Mouse (Mus musculus): ENCODE data around the gene Guk1.

DNA sequence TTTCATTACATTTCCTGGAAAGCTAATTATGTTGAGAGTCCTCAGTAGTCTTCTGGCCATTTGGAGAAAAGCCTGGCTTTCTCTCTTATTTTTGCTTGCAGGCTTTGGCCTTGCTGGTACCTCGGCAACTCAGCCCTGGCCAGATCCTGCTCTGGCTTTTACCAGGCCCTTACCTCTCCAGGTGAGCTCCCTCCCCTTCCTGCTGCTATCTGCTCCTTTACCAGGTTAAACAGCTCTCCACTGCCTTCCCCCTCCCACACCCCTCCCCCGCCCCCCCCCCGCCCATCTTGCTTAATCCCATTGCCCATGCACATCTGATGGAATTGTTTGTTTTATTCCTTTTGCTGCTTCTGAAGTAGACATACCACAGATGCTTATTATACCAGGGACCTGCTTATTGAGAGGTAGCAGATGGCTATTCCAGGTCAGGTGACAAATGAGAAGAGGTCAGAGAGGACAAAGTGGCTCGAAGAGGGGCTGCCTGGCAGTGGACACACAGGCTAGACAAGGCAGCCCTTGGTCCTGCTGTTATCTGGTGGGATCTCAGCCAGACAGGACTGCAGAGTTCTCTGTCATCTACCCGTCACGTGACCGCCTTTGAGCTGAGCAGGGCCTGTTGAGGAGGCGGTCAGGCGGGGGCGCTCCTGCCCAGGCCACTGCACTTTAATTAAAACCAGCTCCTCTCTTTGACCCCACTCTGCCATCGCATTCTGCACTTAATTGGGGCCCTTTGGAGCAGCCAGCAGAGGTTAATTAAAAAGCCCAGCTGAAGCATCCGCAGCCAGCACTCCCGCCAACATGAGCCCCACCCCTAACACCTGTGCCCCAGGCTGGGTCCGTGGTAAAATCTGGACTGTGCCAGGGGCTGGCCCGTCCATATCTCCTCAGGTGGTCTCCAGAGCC is 46.8 kb upstream of the Guk1 start:
- peak; percentile 50; the same call in 1 of the 2 replicates for TF ChIP-seq CTCF (IDR thresholded peaks at IDR 0.05; ENCODE audit: extremely low read depth, insufficient read length, insufficient replicate concordance, low read depth, low read length)
- TF ChIP-seq POLR2A (IDR thresholded peaks at IDR 0.05; ENCODE audit: low read depth, low read length) = no peak
